Mouse (Mus musculus) thymus, adult 2 months (tissue): ENCODE data around the gene Afg1l.

ENCODE experiments used
- CTCF ChIP-seq: fragments of 200-500 bp; IDR thresholded peaks from 2 replicates; pipeline ENCODE4 v1.5.1; 2012; ENCODE audit warnings: mild to moderate bottlenecking, control low read depth, low read length, moderate library complexity, borderline replicate concordance; ENCODE audit not compliant: control insufficient read depth, poor library complexity, insufficient read depth; ENCODE audit errors: extremely low read depth
- POLR2A ChIP-seq: fragments of 200-500 bp; IDR thresholded peaks from 2 replicates; pipeline ENCODE4 v1.6.1; 2012; ENCODE audit warnings: mild to moderate bottlenecking, low read length, control low read depth, moderate library complexity; ENCODE audit not compliant: control insufficient read depth, poor library complexity, insufficient read depth; ENCODE audit errors: extremely low read depth

GRCm38 (mm10) chr10:42267811-42268545, 210.4 kb downstream of the Afg1l start:
- TF ChIP-seq CTCF (no peak), POLR2A (no peak)
